Mouse (Mus musculus) limb, embryonic 11.5 days (tissue): ENCODE measurements at regions not wholly inside any gene's neighbourhood (a gene's known extent, or its start where the extent isn't known, plus 50 kb on each side); places are given as distances from the start of the nearest gene placed in this dataset.

Experiments
- ATAC-seq: fragments of 200-750 bp; cut with Nextera tagmentation; 2 replicates; pipeline ENCODE4 v1.8.0; 2017; ENCODE audit warnings: low read depth; ENCODE audit not compliant: insufficient number of reproducible peaks, low FRiP score, low TSS enrichment
- DNase-seq: peaks from one replicate; pipeline ENCODE4 v3.0.0-alpha.2; 2015; ENCODE audit warnings: low spot score
- H3K27ac ChIP-seq: fragments of 300-500 bp; sonication (generic); replicated peaks from 2 replicates; pipeline ENCODE4 v1.5.1; 2014; ENCODE audit warnings: low read depth, mild to moderate bottlenecking, low read length
- H3K27me3 ChIP-seq: fragments of 300-500 bp; sonication (generic); 2 replicates; pipeline ENCODE4 v1.6.1; 2014; ENCODE audit warnings: mild to moderate bottlenecking, low read length, mixed read lengths; ENCODE audit not compliant: control insufficient read depth, insufficient read depth
- H3K36me3 ChIP-seq: fragments of 300-500 bp; sonication (generic); 2 replicates; pipeline ENCODE4 v1.6.1; 2014; ENCODE audit warnings: mild to moderate bottlenecking, low read length, moderate library complexity, mixed read lengths; ENCODE audit not compliant: control insufficient read depth, insufficient read depth
- H3K4me1 ChIP-seq: fragments of 300-500 bp; sonication (generic); 2 replicates; pipeline ENCODE4 v1.6.1; 2014; ENCODE audit warnings: low read length, mixed read lengths; ENCODE audit not compliant: control insufficient read depth, insufficient read depth
- H3K4me2 ChIP-seq: fragments of 300-500 bp; sonication (generic); 2 replicates; pipeline ENCODE4 v1.6.1; 2014; ENCODE audit warnings: low read depth, mild to moderate bottlenecking, moderate library complexity; ENCODE audit not compliant: severe bottlenecking
- H3K4me3 ChIP-seq: fragments of 300-500 bp; sonication (generic); 2 replicates; pipeline ENCODE4 v1.5.1; 2014; ENCODE audit warnings: low read depth, low read length
- H3K9ac ChIP-seq: fragments of 300-500 bp; sonication (generic); 2 replicates; pipeline ENCODE4 v1.6.1; 2014; ENCODE audit warnings: mild to moderate bottlenecking, low read length
- H3K9me3 ChIP-seq: fragments of 300-500 bp; sonication (generic); 2 replicates; pipeline ENCODE4 v1.6.1; 2016; ENCODE audit warnings: low read length; ENCODE audit not compliant: control insufficient read depth
- WGBS: fragments of 180-500 bp; shearing (Covaris S2); extraction: QIAGEN DNeasy Blood & Tissue Kit; methylation state at CpG from one replicate; pipeline ENCODE4 v1.1.7; 2014; 5-methylcytosine and 5-hydroxymethylcytosine counted together

GRCm38 (mm10) chr2:78024981-78025565, 78.9 kb upstream of the Cwc22 start:
- Histone ChIP-seq H3K27ac (no peak overlapping the region), H3K4me2 (no peak overlapping the region), H3K9me3 (no peaks in the 10 kb centered on the region), H3K9ac (no peak overlapping the region), H3K4me3 (no peak overlapping the region), H3K4me1 (no peaks in the 10 kb centered on the region), H3K36me3 (no peaks in the 10 kb centered on the region), H3K27me3 (no peaks in the 10 kb centered on the region)
- ATAC-seq (no peak), DNase-seq (no peak)
- 75% methylated on average over 1 of the region's 1 CpGs for WGBS

GRCm38 (mm10) chr2:78023916-78024685, 77.9 kb upstream of the Cwc22 start:
- Histone ChIP-seq H3K9ac (no peak overlapping the region), H3K27ac (no peak overlapping the region), H3K9me3 (no peaks in the 10 kb centered on the region), H3K36me3 (no peaks in the 10 kb centered on the region), H3K4me3 (no peak overlapping the region), H3K4me2 (no peak overlapping the region), H3K4me1 (no peaks in the 10 kb centered on the region), H3K27me3 (no peaks in the 10 kb centered on the region)
- ATAC-seq (no peak), DNase-seq (no peak)
- 77% methylated on average over 4 of the region's 4 CpGs for WGBS

DNA sequence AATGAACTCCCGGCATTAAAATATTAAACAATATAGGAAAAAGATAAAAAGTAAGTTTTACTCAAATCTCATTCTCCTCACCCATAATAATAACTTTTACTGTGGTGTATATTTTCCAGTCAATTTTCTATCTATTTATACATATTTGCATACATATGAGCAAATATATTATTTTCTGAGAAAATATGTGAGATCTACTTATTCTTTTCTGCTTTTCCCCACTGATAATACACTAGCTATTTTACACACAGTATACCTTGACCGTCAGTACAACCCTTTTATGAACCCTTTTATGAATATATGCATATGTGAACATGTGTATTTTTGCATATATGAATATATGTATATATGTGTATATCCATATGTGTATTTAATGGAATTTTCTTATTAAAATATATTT, 77.2 kb upstream of the Cwc22 start:
- Histone ChIP-seq H3K4me1 (no peaks in the 10 kb centered on the region), H3K27ac (no peak overlapping the region), H3K27me3 (no peaks in the 10 kb centered on the region), H3K4me3 (no peak overlapping the region), H3K36me3 (no peaks in the 10 kb centered on the region), H3K4me2 (no peak overlapping the region), H3K9me3 (no peaks in the 10 kb centered on the region), H3K9ac (no peak overlapping the region)
- WGBS: 88% methylated on average over 2 of the region's 2 CpGs
- ATAC-seq: no peak
- no peak for DNase-seq

- H3K4me1 ChIP-seq: no peaks in the 10 kb centered on the region
- no peaks in the 10 kb centered on the region for H3K36me3 ChIP-seq
- no peaks in the 10 kb centered on the region for H3K9me3 ChIP-seq
- 84% methylated on average over 4 of the region's 4 CpGs for WGBS
- H3K4me3 ChIP-seq: no peak overlapping the region
- no peak overlapping the region for H3K9ac ChIP-seq
- DNase-seq (no peak), ATAC-seq (no peak)
- H3K4me2 ChIP-seq: no peak overlapping the region
- no peaks in the 10 kb centered on the region for H3K27me3 ChIP-seq
- H3K27ac ChIP-seq: no peak overlapping the region
Observed at GRCm38 (mm10) chr2:78022756-78023155, 76.6 kb upstream of the Cwc22 start.

GRCm38 (mm10) chr2:78021905-78022304, 75.7 kb upstream of the Cwc22 start:
- no peaks in the 10 kb centered on the region for H3K36me3 ChIP-seq
- no peak overlapping the region for H3K27ac ChIP-seq
- H3K9ac ChIP-seq: no peak overlapping the region
- no peaks in the 10 kb centered on the region for H3K27me3 ChIP-seq
- H3K4me1 ChIP-seq: no peaks in the 10 kb centered on the region
- ATAC-seq (no peak), DNase-seq (peak; percentile 32)
- no peaks in the 10 kb centered on the region for H3K9me3 ChIP-seq
- H3K4me2 ChIP-seq: no peak overlapping the region
- 29% methylated on average over 5 of the region's 5 CpGs for WGBS
- no peak overlapping the region for H3K4me3 ChIP-seq

DNA sequence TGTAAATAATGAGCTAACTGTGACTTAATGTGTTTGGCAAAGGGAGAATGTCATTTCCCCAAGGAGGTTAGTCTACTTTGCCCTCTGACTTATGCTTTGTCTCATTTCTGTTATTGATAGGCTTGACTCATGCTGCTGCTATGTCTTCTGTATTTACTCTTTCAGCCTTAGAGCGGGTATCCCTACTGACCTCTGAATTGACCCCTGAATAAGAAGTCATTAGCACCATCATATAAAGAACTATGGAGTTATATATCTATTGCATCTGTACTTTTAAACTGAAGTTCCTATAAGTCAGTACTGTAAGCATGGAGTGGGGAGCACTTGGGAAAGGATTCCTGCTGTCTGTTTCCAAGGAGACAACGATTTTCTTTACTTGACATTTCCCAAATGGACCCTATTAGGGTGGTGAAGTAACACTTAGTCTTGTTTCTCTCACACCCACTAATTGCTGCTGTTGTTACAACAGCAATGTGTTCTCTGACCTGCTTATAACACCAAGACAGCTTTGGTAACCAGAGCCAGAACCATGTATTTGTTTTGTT, 75.3 kb upstream of the Cwc22 start:
- no peak overlapping the region for H3K4me2 ChIP-seq
- DNase-seq (no peak), ATAC-seq (no peak)
- H3K4me1 ChIP-seq: no peaks in the 10 kb centered on the region
- H3K9me3 ChIP-seq: no peaks in the 10 kb centered on the region
- no peak overlapping the region for H3K9ac ChIP-seq
- no peaks in the 10 kb centered on the region for H3K36me3 ChIP-seq
- H3K27ac ChIP-seq: no peak overlapping the region
- H3K27me3 ChIP-seq: no peaks in the 10 kb centered on the region
- WGBS: 50% methylated on average over 2 of the region's 2 CpGs
- H3K4me3 ChIP-seq: no peak overlapping the region

DNA sequence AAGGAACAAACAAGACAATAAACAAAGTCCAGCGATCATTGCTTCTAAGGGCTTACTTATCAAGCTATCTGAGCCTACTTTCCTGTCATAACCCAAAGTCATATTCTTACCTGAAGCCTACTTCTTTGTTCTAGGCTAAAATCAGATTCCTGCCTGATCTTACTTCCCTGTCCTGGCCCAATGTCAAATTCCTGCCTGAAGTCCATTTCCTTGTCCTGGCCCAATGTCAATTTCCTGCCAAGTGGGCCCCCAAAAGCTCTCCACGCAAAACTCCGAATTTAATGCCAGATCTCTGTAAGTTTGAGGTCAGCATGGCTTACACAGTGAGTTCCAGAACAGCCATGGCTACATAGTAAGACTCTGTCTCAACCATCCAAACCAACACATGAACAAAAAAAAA, 74.3 kb upstream of the Cwc22 start:
- Histone ChIP-seq H3K4me1 (no peaks in the 10 kb centered on the region), H3K27ac (no peak overlapping the region), H3K9me3 (no peaks in the 10 kb centered on the region), H3K27me3 (no peaks in the 10 kb centered on the region), H3K4me3 (no peak overlapping the region), H3K4me2 (no peak overlapping the region), H3K36me3 (no peaks in the 10 kb centered on the region), H3K9ac (no peak overlapping the region)
- ATAC-seq (no peak), DNase-seq (no peak)
- 90% methylated on average over 3 of the region's 3 CpGs for WGBS

- no peak for DNase-seq
- no peak overlapping the region for H3K4me3 ChIP-seq
- no peak overlapping the region for H3K4me2 ChIP-seq
- 94% methylated on average over 3 of the region's 3 CpGs for WGBS
- no peaks in the 10 kb centered on the region for H3K9me3 ChIP-seq
- H3K27me3 ChIP-seq: no peaks in the 10 kb centered on the region
- no peak overlapping the region for H3K27ac ChIP-seq
- no peaks in the 10 kb centered on the region for H3K36me3 ChIP-seq
- ATAC-seq: no peak
- H3K9ac ChIP-seq: no peak overlapping the region
- H3K4me1 ChIP-seq: no peaks in the 10 kb centered on the region
Observed at GRCm38 (mm10) chr2:78019916-78020315, 73.7 kb upstream of the Cwc22 start.
